Mouse (Mus musculus): ENCODE measurements around the gene B4galt2.

DNA sequence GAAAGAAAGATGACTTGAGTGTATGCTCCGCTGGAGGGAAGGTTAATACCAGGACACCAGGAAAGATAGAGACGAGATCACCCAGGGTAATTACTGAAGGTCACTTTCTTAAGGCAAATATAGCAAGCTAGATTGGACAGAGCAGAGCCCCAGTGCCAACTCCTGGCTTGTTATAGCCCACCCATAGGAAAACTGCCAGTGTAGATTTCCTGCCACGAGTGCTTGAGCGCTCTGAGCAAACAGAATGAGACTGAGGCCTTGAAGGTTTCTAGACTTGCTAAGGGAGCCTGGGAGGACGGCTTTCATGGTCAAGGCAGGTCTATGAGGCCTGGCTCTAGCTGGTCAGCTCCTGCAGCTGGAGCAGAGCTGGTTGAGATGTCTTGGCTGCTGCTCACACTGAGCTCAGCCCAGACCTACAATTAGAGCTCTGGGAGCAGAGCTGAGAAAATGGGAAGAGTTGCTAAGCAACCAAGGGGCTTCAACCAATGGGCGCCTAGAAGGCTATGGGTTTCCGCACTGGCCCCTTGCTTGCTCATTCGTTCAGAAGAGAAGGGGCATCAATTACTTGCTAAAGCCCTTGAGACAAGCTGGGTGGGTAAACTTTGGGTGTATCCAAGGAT lies 25.7 kb upstream of the B4galt2 start:
- TF ChIP-seq CTCF (IDR thresholded peaks at IDR 0.05; ENCODE audit: extremely low read depth, insufficient read depth, insufficient read length, insufficient replicate concordance) = no peak
- TF ChIP-seq POLR2A (IDR thresholded peaks at IDR 0.05; ENCODE audit: low read depth, low read length) = no peak
